Mouse (Mus musculus) heart, adult 2 months (tissue): ENCODE measurements at regions not wholly inside any gene's neighbourhood (a gene's known extent, or its start where the extent isn't known, plus 50 kb on each side); places are given as distances from the start of the nearest gene placed in this dataset.

Experiments used
- CTCF ChIP-seq: fragments of 200-600 bp; IDR thresholded peaks from 2 replicates; pipeline ENCODE4 v1.8.1; 2022; ENCODE audit warnings: antibody characterized with exemption, mild to moderate bottlenecking, moderate library complexity
- EP300 ChIP-seq: fragments of 200-500 bp; IDR thresholded peaks from 2 replicates; pipeline ENCODE4 v1.6.1; 2011; ENCODE audit warnings: low read depth, low read length, control low read depth; ENCODE audit not compliant: insufficient read depth
- POLR2A ChIP-seq: fragments of 200-500 bp; IDR thresholded peaks from 2 replicates; pipeline ENCODE4 v1.6.1; 2011; ENCODE audit warnings: mild to moderate bottlenecking, low read depth, low read length, control low read depth; ENCODE audit not compliant: insufficient read depth

GRCm38 (mm10) chr3:137109786-137110185 is 231.1 kb upstream of the Emcn start:
- TF ChIP-seq CTCF (no peak), EP300 (no peak), POLR2A (no peak)
